Mouse (Mus musculus): Measurements from ENCODE around the gene Cyb5r1. TPM values are rescaled to one million over a fixed set of nuclear protein-coding genes. Genes with fewer than 3 reads are reported as not detected.

Cyb5r1 gene
- polyA plus RNA-seq, 2 experiments from 2014 or later, result 20.9 to 26.2 TPM

- ATAC-seq, result no peak
Measured at GRCm38 (mm10) chr1:134460294-134461284, 55.2 kb downstream of the Cyb5r1 start.

Other genes with a start within 250 kb of the Cyb5r1 start
- gene Chil1, start 223.4 kb upstream of the Cyb5r1 start, polyA plus RNA-seq (2017; shearing (Covaris generic)), result under 1 TPM; 0.51 to 0.94 TPM
- gene Mybph, start 212.1 kb upstream of the Cyb5r1 start, polyA plus RNA-seq (2017; shearing (Covaris generic)), result not detected
- under 1 TPM in 1 of 2 experiments, not detected in 1; 0.26 TPM for gene Adora1, start 170.1 kb upstream of the Cyb5r1 start, polyA plus RNA-seq (2017; shearing (Covaris generic))
- not detected for gene Myog, start 115.6 kb upstream of the Cyb5r1 start, polyA plus RNA-seq (2017; shearing (Covaris generic))
- gene Ppfia4, start 72.6 kb upstream of the Cyb5r1 start, polyA plus RNA-seq (2017; shearing (Covaris generic)), result under 1 TPM in 1 of 2 experiments, not detected in 1; 0.20 TPM
- gene Tmem183a, start 43.6 kb upstream of the Cyb5r1 start, polyA plus RNA-seq (2017; shearing (Covaris generic)), result 10 to 100 TPM; 20.3 to 23.8 TPM
- not detected for gene 4933406M09Rik, start 19.6 kb upstream of the Cyb5r1 start, polyA plus RNA-seq (2017; shearing (Covaris generic))
- gene Adipor1, start 9.8 kb downstream of the Cyb5r1 start, polyA plus RNA-seq (2017; shearing (Covaris generic)), result 10 to 100 TPM; 26.7 to 30.7 TPM
- 10 to 100 TPM; 13.7 to 15.8 TPM for gene Klhl12, start 50.0 kb downstream of the Cyb5r1 start, polyA plus RNA-seq (2017; shearing (Covaris generic))
- gene Rabif, start 89.1 kb downstream of the Cyb5r1 start, polyA plus RNA-seq (2017; shearing (Covaris generic)), result 10 to 100 TPM; 45.5 to 47.1 TPM
- gene Mgat4e, start 144.1 kb downstream of the Cyb5r1 start, polyA plus RNA-seq (2017; shearing (Covaris generic)), result not detected
- gene Kdm5b, start 154.6 kb downstream of the Cyb5r1 start, polyA plus RNA-seq (2017; shearing (Covaris generic)), result 10 to 100 TPM; 15.5 to 18.1 TPM
- gene Syt2, start 241.1 kb downstream of the Cyb5r1 start, polyA plus RNA-seq (2017; shearing (Covaris generic)), result under 1 TPM; 0.13 to 0.33 TPM